Mouse (Mus musculus) embryonic fibroblast, embryonic 13.5 days (primary cell): ENCODE measurements around the gene Kcnip3. TPM values are rescaled to one million over a fixed set of nuclear protein-coding genes. Genes with fewer than 3 reads are reported as not detected.
A peak's percentile ranks its signal among the peaks of the same experiment; 100 is the strongest.

Source experiments
- H3K27ac ChIP-seq: 2 replicates; pipeline ENCODE4 v1.5.1; 2012; ENCODE audit warnings: low read length, control low read depth, inconsistent platforms; ENCODE audit not compliant: insufficient read depth
- H3K4me1 ChIP-seq: 2 replicates; pipeline ENCODE4 v1.6.1; 2011; ENCODE audit warnings: low read length; ENCODE audit not compliant: control insufficient read depth, insufficient read depth
- H3K4me3 ChIP-seq: 2 replicates; pipeline ENCODE4 v1.5.1; 2011; ENCODE audit warnings: mild to moderate bottlenecking, control low read depth, low read length; ENCODE audit not compliant: insufficient read depth
- CTCF ChIP-seq: IDR thresholded peaks from 2 replicates; pipeline ENCODE4 v1.5.1; 2011; ENCODE audit warnings: mild to moderate bottlenecking, control low read depth, low read length, moderate library complexity, borderline replicate concordance; ENCODE audit not compliant: insufficient read depth
- POLR2A ChIP-seq: IDR thresholded peaks from 2 replicates; pipeline ENCODE4 v1.6.1; 2011; ENCODE audit warnings: low read depth, mild to moderate bottlenecking, control low read depth, low read length, moderate library complexity
- polyA plus RNA-seq: library from polyadenylated mRNA; stranded (reverse); fragments of >200 nt; gene quantifications from 2 replicates; pipeline ENCODE4 v1.2.4, GENCODE M21; 2011; ENCODE audit warnings: low read depth; ENCODE audit not compliant: missing spikeins, insufficient read length

Kcnip3 gene
- 2.1 and 2.2 TPM in 2 replicates for polyA plus RNA-seq

DNA sequence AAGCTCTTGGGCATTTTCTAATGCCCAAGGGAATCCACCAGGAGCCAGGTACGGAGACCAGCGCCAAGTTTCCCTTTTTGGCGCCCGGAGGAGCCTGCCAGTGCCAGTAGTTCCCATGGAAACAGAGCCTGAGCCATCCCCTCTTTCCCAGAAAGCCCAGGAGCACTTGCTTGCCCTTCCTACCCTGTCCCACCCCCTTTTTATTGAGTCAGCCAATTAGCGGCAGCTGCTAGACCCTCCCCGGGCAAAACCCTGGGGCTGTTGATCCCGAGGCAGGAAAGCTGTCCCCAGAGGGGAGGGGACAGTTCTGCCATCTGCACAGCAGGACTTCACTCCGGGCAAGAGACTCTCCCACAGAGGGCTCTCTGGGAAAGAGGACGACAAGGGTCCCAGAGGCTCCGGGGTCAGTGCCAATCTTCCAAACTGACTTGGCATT lies at the start of gene Kcnip3:
TSS of gene Kcnip3 (minus strand) at position 89 of the 436 bp plus-strand sequence.
- H3K4me1 ChIP-seq = no peaks in the 10 kb centered on the region
- no peak for TF ChIP-seq CTCF
- TF ChIP-seq POLR2A = no peak
- H3K4me3 ChIP-seq = no peak within 1 kb of the TSS
- H3K27ac ChIP-seq = no peak within 1 kb of the TSS

DNA sequence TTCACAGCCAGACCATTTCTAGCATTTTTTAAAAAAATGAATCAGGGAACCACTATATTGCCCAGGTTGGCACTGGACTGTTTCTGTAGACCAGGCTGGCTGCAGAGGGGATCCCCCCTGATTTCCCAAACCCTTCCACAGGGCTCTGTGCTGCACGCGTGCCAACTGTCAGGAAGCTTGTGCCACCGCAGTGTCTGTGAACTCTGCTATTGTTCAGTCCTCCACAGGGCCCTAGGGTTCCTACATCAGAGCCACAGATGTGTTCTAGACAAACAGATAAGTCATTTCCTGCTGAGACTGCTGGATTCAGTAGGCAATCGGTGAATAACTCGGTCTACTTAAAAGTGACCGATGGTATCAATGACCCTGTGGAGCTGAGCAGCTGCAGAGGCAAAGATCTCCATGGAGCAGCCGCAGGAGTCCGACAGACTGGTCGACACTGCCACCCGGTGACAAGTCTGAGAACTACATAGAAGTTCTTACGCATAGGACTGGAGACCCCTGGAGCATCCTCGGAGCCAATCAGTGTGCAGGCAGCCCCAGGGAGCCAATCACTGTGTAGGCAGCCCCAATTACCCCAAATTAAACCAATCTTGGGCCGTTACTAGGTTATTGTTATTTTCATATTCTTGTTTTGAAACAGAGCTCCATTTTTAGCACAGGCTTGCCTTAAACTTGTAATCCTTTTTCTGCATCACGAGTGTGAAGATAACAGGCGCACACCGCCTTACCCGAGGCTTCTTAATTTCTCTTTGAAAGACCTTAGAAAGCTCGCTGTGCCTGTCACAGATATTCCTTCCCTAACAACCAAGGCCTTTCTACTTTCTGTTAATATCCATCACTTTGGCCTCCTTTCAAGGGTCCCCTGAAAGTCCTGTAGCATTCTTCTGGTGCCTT lies 37.4 kb upstream of the Kcnip3 start:
- TF ChIP-seq POLR2A (no peak), CTCF (peak; percentile 83)
- no peak overlapping the region for H3K4me3 ChIP-seq
- H3K27ac ChIP-seq = no peak overlapping the region
- no peaks in the 10 kb centered on the region for H3K4me1 ChIP-seq

DNA sequence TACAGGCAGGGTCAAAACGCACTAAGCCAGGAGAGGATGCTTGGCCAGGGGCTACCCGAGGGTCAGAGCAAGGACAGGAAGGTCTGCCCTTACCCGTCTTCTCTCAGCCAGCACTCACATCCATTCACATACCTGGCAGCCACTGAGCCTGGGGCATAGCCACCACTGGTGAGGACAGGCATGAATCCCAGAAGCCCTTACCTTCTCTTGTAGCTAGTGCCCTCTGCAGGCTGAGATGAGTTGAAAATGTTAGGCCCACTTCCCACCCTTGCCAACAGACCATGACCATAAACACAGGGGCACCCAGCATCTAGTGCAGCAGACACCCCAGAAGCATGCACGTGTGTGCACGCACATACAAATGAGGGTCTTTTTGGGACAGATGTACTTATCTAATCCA lies 29.2 kb upstream of the Kcnip3 start:
- H3K4me1 ChIP-seq = no peaks in the 10 kb centered on the region
- no peak overlapping the region for H3K4me3 ChIP-seq
- no peak overlapping the region for H3K27ac ChIP-seq
- no peak for TF ChIP-seq CTCF
- no peak for TF ChIP-seq POLR2A

DNA sequence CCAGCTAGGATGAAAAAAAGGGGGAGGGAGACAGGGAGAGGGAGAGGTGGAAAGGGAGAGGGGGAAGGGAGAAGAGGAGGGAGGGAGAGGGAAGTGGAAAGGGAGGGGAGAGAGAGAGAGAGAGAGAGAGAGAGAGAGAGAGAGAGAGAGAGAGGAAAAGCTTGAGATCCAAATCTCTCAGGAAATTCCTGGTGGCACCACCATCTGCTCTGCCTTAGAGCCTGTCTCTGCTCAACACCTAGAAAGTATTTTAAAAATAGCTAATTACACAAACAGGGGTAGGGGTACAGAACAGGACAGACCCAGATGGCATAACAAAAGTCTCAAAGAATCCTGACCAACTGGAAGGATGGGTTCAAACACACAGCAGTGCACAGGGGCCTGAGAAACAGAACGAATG lies 28.6 kb upstream of the Kcnip3 start:
- TF ChIP-seq CTCF (no peak), POLR2A (no peak)
- H3K27ac ChIP-seq = no peak overlapping the region
- H3K4me3 ChIP-seq = no peak overlapping the region
- H3K4me1 ChIP-seq = no peaks in the 10 kb centered on the region

DNA sequence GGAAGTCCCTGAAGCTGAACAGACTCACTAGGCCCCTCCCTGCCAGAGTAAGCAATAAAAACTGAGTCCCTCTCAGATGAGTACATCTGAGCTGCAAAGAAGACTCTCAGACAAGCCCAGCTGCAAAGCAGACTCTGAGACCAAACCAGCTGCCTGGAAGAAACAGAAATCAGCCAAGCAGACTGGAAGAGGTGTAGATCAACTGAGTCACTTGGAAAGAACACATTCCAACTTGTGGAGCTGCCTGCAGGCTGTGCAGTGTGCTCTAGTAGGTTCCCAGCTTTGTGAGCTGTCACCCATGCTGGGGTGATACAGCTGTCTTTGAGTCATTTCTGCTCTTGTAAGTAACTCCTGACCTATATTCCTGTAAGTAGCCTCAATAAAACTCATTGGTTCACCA lies 27.8 kb upstream of the Kcnip3 start:
- TF ChIP-seq CTCF = no peak
- no peak for TF ChIP-seq POLR2A
- Histone ChIP-seq H3K4me3 (no peak overlapping the region), H3K4me1 (no peaks in the 10 kb centered on the region), H3K27ac (no peak overlapping the region)

DNA sequence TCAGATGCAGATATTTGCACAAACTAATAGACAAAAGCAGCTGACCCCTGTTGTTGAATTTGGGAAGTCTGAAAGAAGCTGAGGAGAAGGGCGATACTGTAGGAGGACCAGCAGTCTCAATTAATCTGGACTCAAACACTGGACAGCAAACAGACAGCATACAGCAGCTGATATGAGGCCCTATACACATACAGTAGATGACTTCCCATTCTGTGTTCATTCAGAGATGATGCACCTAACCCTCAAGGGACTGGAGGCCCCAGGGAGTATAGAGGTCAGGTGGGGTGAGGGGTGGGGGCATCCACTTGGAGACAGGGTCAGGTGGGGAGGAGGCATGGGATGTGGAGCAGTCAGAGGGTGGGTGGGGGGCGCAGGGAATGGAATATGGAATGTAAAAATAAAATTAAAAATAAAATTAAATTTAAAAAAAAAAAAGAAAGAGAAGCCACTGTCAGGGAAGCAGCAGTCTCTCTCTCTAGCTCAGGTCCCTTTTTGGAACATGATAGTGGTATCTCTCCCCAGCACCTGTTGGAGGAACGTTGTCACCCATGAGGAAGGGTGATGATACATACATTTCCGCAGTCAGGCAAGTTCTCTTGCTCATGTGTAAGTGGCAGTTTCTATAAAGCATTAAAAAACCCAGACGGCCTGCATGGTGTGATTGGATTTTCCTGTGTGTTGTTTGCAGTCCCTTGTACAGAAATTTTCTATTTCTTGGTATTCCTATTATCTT lies 26.6 kb upstream of the Kcnip3 start:
- Histone ChIP-seq H3K4me1 (no peaks in the 10 kb centered on the region), H3K27ac (no peak overlapping the region), H3K4me3 (no peak overlapping the region)
- TF ChIP-seq POLR2A (no peak), CTCF (no peak)

DNA sequence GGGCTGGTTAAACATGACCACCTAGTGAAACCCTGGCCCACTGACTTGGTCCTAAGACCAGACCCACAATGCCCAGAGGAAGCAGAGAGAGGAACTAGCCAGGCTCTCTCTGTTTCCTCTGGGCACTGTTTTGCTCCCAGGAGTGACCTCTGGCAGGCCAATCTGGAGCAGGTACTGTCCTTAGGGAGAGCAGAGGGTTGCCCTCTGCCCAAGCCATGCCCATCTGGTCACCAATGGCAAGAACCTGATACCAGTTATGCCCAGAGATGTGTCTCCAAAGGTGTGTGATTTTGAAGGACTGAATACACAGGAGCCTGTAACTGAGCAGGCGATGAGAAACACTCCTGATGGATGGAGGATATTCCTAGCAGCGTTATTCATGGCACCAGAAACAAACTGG lies 19.8 kb upstream of the Kcnip3 start:
- Histone ChIP-seq H3K4me3 (no peak overlapping the region), H3K27ac (no peak overlapping the region), H3K4me1 (no peaks in the 10 kb centered on the region)
- no peak for TF ChIP-seq CTCF
- no peak for TF ChIP-seq POLR2A

DNA sequence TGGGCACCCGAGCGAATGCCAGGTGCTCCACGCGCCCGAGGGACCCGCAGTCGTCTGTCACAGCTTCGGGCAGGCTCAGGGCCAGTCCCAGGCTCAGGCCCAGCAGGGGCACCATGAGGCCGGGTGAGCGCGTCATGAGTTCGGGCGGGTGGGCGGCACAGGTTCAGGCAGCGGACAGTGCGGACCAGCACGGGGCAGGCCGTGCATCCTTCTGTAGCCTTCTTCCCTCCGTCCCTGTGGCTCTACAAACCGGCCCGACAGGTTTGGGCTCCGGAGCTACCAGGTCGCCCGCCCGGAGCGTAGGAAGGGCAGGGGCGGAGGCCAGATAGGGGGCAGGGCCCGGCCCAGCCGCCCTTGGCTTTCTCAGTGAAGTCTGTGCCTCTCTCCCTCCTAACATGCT lies 19.3 kb upstream of the Kcnip3 start, which contains the start of gene Prom2:
TSS of gene Prom2 (minus strand) at position 283 of the 400 bp plus-strand sequence.
- Histone ChIP-seq H3K4me3 (no peak within 1 kb of the TSS), H3K4me1 (no peaks in the 10 kb centered on the region), H3K27ac (no peak within 1 kb of the TSS)
- TF ChIP-seq CTCF (no peak), POLR2A (no peak)

DNA sequence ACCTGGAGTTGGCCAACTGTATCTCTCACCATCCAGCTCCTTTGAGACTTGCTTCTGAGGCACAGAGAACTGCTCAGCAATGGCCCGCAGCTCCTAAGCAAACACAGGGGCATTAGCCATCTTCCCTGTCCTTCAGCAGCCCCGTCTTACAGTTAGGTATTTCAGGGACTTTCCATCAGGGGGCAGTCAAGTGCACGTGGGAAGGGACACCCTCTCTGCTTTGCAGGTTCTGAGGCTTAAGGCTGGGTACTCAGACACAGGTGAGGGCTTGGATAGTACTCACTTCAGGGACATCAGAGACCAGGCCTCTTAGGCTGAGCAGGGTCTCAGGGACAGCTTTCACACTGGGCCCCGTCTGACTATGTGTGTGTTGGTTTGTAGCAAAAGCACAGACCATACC lies 17.6 kb upstream of the Kcnip3 start:
- Histone ChIP-seq H3K4me1 (no peaks in the 10 kb centered on the region), H3K27ac (no peak overlapping the region), H3K4me3 (no peak overlapping the region)
- peak; percentile 27; the same call in 1 of the 2 replicates for TF ChIP-seq CTCF
- no peak for TF ChIP-seq POLR2A

DNA sequence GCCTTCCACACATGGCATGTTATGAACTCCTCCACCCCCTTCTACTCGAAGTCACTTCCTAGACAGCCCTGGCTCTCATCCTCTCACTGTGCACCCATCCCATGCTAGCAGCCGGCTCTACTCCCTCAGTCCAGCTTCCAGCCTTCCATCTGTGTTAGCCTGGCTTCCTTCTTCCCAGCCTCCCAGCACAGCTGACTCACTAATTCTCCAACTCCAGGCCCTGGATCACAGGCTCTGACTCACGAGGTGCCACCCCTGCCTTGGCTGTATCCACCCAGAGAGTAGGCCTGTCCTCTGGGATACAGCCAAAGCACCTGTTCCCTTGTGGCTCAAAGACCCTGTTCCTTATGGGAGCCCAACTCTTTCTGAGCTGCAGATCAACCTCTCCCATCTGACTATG lies 15.7 kb upstream of the Kcnip3 start:
- Histone ChIP-seq H3K4me3 (no peak overlapping the region), H3K27ac (no peak overlapping the region), H3K4me1 (no peaks in the 10 kb centered on the region)
- TF ChIP-seq POLR2A = no peak
- no peak for TF ChIP-seq CTCF
